Mouse (Mus musculus) layer of hippocampus, adult 9-10 months (tissue): Measurements from ENCODE around the gene Vmn1r37.
"Not testable (repeated sequence)": the region's sequence is repeated elsewhere in the genome, so short reads cannot be mapped to it uniquely, and the experiment has no call there.

Experiments used
- DNase-seq: peaks from one replicate; pipeline ENCODE4 v3.0.0; 2022; ENCODE audit warnings: low spot score

The Vmn1r37 gene

GRCm38 (mm10) chr6:66729082-66729481, at the start of gene Vmn1r37:
Vmn1r37 (plus strand) TSS chr6:66729382.
- DNase-seq, result not testable (repeated sequence)

- no peak for DNase-seq
These were observed 43.4 kb upstream of the Vmn1r37 start, which contains the start of gene Vmn1r35 for GRCm38 (mm10) chr6:66685806-66686205. Vmn1r35 (minus strand) TSS chr6:66685906.

- no peak for DNase-seq
These were observed 20.3 kb upstream of the Vmn1r37 start for GRCm38 (mm10) chr6:66708901-66709300.

- no peak for DNase-seq
These were observed 15.3 kb upstream of the Vmn1r37 start for GRCm38 (mm10) chr6:66713854-66714253.

- DNase-seq, result not testable (repeated sequence)
These were observed 10.1 kb upstream of the Vmn1r37 start, which contains the start of gene Vmn1r36 for GRCm38 (mm10) chr6:66719068-66719467. Vmn1r36 (minus strand) TSS chr6:66719168.

GRCm38 (mm10) chr6:66782527-66782926, 53.3 kb downstream of the Vmn1r37 start, which contains the start of gene Vmn1r38:
Vmn1r38 (minus strand) TSS chr6:66782627.
- DNase-seq, result not testable (repeated sequence)
